In the genomic region with DNA sequence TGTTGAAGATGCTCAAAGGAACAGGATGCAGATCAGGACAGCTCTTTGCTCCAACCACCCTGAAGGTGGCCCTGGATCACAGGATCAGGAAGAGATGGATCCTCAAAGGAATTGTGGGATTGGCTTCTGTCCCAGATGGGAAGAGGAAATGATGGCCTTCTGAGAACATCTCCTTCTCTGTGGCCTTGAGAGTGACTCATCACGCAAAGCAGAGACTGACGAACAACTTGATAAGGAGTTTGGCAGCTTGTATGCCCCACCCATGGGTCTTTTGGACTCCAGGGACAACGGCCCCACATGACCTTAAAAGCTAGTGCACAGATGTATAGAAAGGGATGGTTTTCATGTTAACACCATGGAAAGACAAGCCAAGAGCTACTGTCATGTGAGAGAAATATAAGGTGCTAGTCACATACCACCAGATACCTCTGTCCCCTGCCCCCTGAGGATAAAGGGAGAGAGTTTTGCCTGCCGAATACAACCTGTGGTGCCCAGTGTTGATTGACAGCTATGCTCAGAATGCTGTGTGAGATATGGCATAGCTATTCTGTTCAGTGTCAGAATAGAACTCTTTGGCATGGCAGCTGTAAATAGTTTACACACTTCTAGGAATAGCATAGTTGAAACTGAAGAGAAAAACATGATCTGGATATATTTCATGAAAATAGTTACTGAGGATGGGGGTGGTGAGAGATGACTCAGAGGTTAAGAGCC, we compare ENCODE assay signal across 16 mouse cellular contexts.
DNase-seq lines count a peak whose midpoint lies in the region; ATAC-seq and TF ChIP-seq lines count a peak whose summit lies in the region.
"Had no signal": no experiment of that assay in that cellular context is flagged by ENCODE, and none has a peak within 500 bp of the region (broad histone marks: within the 10 kb centered on the region; RNA-seq: fewer than 3 reads in every experiment).

No protein-coding gene starts in this region.

- no peaks in the 10 kb centered on the region for H3K9me3 ChIP-seq in heart, embryonic 10.5 days
- no peaks in the 10 kb centered on the region for H3K9me3 ChIP-seq in lung, postnatal 0 days (ENCODE audit: low read length)
- H3K9me3 ChIP-seq: embryonic facial prominence, embryonic 12.5 days; forebrain, embryonic 12.5 days; midbrain, embryonic 12.5 days had no signal

- no peaks in the 10 kb centered on the region for H3K79me2 ChIP-seq in myocyte (ENCODE audit: control insufficient read depth, insufficient read depth)

- H3K4me1 ChIP-seq in heart, embryonic 10.5 days: peaks cover 31% of the 10 kb centered on the region
- no peaks in the 10 kb centered on the region for H3K4me1 ChIP-seq in lung, postnatal 0 days (ENCODE audit: insufficient read depth, low read depth, low read length)
- H3K4me1 ChIP-seq in brown adipose tissue, adult 24 weeks (ENCODE audit: control insufficient read depth, insufficient read depth, insufficient read length, low read length): peaks cover 2% of the 10 kb centered on the region; the same call in 1 of the 2 replicates

- 42% methylated on average over 4 of the region's 4 CpGs for WGBS in heart, embryonic 10.5 days
- WGBS in lung, postnatal 0 days: 57% methylated on average over 4 of the region's 4 CpGs

- no peak overlapping the region for H3K4me2 ChIP-seq in lung, postnatal 0 days (replicated peaks; ENCODE audit: low read depth, low read length)
- peak overlapping the region; percentile 20 for H3K4me2 ChIP-seq in myocyte (ENCODE audit: low read depth)
- H3K4me2 ChIP-seq: embryonic facial prominence, embryonic 12.5 days; forebrain, embryonic 12.5 days; lung, embryonic 14.5 days; midbrain, embryonic 12.5 days had no signal

- no peak overlapping the region for H3K27ac ChIP-seq in heart, embryonic 10.5 days
- no peak overlapping the region for H3K27ac ChIP-seq in lung, postnatal 0 days (ENCODE audit: low read length)
- peak overlapping the region; percentile 39; the same call in 1 of the 2 replicates for H3K27ac ChIP-seq in brown adipose tissue, adult 24 weeks (replicated peaks; ENCODE audit: low read depth, low read length)
- H3K27ac ChIP-seq: embryonic facial prominence, embryonic 12.5 days; forebrain, embryonic 12.5 days; midbrain, embryonic 12.5 days had no signal

- no peak for TF ChIP-seq CTCF in lung, postnatal 0 days (IDR thresholded peaks at IDR 0.05)

- peak; percentile 62 for TF ChIP-seq EP300 in lung, postnatal 0 days (IDR thresholded peaks at IDR 0.05)

- no peak overlapping the region for H3K9ac ChIP-seq in lung, postnatal 0 days (replicated peaks; ENCODE audit: low read depth)
- H3K9ac ChIP-seq: embryonic facial prominence, embryonic 12.5 days; forebrain, embryonic 12.5 days; lung, embryonic 14.5 days; midbrain, embryonic 12.5 days had no signal

- H3K4me3 ChIP-seq in heart, embryonic 10.5 days: no peak overlapping the region
- no peak overlapping the region for H3K4me3 ChIP-seq in lung, postnatal 0 days (ENCODE audit: low read depth, low read length)
- H3K4me3 ChIP-seq in brown adipose tissue, adult 24 weeks (ENCODE audit: insufficient read depth, low read depth, low read length): no peak overlapping the region
- no peak overlapping the region for H3K4me3 ChIP-seq in myocyte
- H3K4me3 ChIP-seq: embryonic facial prominence, embryonic 12.5 days; forebrain, embryonic 12.5 days; midbrain, embryonic 12.5 days had no signal

- no peaks in the 10 kb centered on the region for H3K36me3 ChIP-seq in heart, embryonic 10.5 days
- no peaks in the 10 kb centered on the region for H3K36me3 ChIP-seq in lung, postnatal 0 days (ENCODE audit: insufficient read depth, low read length)
- H3K36me3 ChIP-seq in myocyte (ENCODE audit: control insufficient read depth, insufficient read depth): no peaks in the 10 kb centered on the region
- H3K36me3 ChIP-seq: embryonic facial prominence, embryonic 12.5 days; forebrain, embryonic 12.5 days; midbrain, embryonic 12.5 days had no signal

- TF ChIP-seq POLR2A in myocyte (IDR thresholded peaks at IDR 0.05; ENCODE audit: insufficient read length, low read depth): no peak

- DNase-seq in heart, adult 11 months: peak; percentile 98
- DNase-seq in heart, embryonic 10.5 days (ENCODE audit: low spot score): no peak
- DNase-seq in lung, postnatal 0 days (ENCODE audit: low spot score): peak; percentile 53
- no peak for DNase-seq in lung, postnatal 14 days
- no peak for DNase-seq in layer of hippocampus, adult 8-10 months (ENCODE audit: low spot score in 2 of 2)
- DNase-seq: cerebellum, postnatal 14 days; gastrocnemius, postnatal 14 days; lung, embryonic 14.5 days; thymus, adult 2 months had no signal

- no peak overlapping the region for H3ac ChIP-seq in myocyte (ENCODE audit: control insufficient read depth, insufficient read length)

- H3K27me3 ChIP-seq in heart, embryonic 10.5 days (ENCODE audit: insufficient read depth, poor library complexity, severe bottlenecking): no peaks in the 10 kb centered on the region
- H3K27me3 ChIP-seq in lung, postnatal 0 days (replicated peaks; ENCODE audit: insufficient read depth, low read length): no peaks in the 10 kb centered on the region
- H3K27me3 ChIP-seq in myocyte (ENCODE audit: control insufficient read depth, insufficient read depth, insufficient read length): no peaks in the 10 kb centered on the region
- H3K27me3 ChIP-seq: embryonic facial prominence, embryonic 12.5 days; forebrain, embryonic 12.5 days; midbrain, embryonic 12.5 days; Patski had no signal

- peak; percentile 58 for ATAC-seq in lung, postnatal 0 days
- ATAC-seq in granulocyte monocyte progenitor cell, adult 5-6 weeks (replicated peaks; ENCODE audit: poor library complexity, severe bottlenecking): no peak
- ATAC-seq: Patski had no signal

TF ChIP-seq in myocyte, 11 proteins besides CTCF, POLR2A, EP300 and RAD21:
- TF ChIP-seq MYOD1 (IDR thresholded peaks at IDR 0.05; ENCODE audit: control insufficient read depth in 1 of 3, insufficient read length in 2 of 3, low read depth in 2 of 3) (peak in 1 of 3 experiments; percentile 10), TCF3 (IDR thresholded peaks at IDR 0.05; ENCODE audit: insufficient read length, low read depth) (no peak), MAX (IDR thresholded peaks at IDR 0.05; ENCODE audit: low read depth) (no peak), TCF12 (IDR thresholded peaks at IDR 0.05; ENCODE audit: insufficient read depth, poor library complexity, severe bottlenecking) (no peak), USF1 (IDR thresholded peaks at IDR 0.05; ENCODE audit: low read depth) (peak; percentile 71), MYOG (IDR thresholded peaks at IDR 0.05; ENCODE audit: control insufficient read depth in 1 of 3, insufficient read depth in 1 of 3, insufficient read length in 2 of 3, low read depth in 2 of 3) (no peak), SRF (IDR thresholded peaks at IDR 0.05; ENCODE audit: control insufficient read depth, insufficient read length, low read depth) (no peak)

Comparison
In these comparisons a context has a peak if more than half of its experiments do, and no peak if none do; other contexts are left out.
1. DNase-seq: peak in heart, adult 11 months (single experiment) and lung, postnatal 0 days (single experiment); none in heart, embryonic 10.5 days (single experiment), lung, postnatal 14 days (single experiment) and layer of hippocampus, adult 8-10 months (0 of 2).